Mouse (Mus musculus) liver, adult 2 months (tissue): ENCODE data around the gene Psmd7.

Experiments
- CTCF ChIP-seq: fragments of 200-500 bp; IDR thresholded peaks from 2 replicates; pipeline ENCODE4 v1.5.1; 2011; ENCODE audit warnings: low read depth, low read length, control low read depth
- POLR2A ChIP-seq: fragments of 200-500 bp; IDR thresholded peaks from 2 replicates; pipeline ENCODE4 v1.6.1; 2011; ENCODE audit warnings: low read length, control low read depth; ENCODE audit not compliant: insufficient read depth; ENCODE audit errors: extremely low read depth

GRCm38 (mm10) chr8:107594817-107595216, 6.6 kb upstream of the Psmd7 start:
- TF ChIP-seq POLR2A (no peak), CTCF (no peak)
